Mouse (Mus musculus) small intestine, adult 2 months (tissue): ENCODE data around the gene Cttn.

Experiments used
- CTCF ChIP-seq: fragments of 200-500 bp; IDR thresholded peaks from 2 replicates; pipeline ENCODE4 v1.5.1; 2012; ENCODE audit warnings: low read depth, mild to moderate bottlenecking, control low read depth, inconsistent platforms, low read length, moderate library complexity, mixed read lengths; ENCODE audit not compliant: insufficient replicate concordance, insufficient read length; ENCODE audit errors: extremely low read depth
- POLR2A ChIP-seq: fragments of 200-500 bp; IDR thresholded peaks from 2 replicates; pipeline ENCODE4 v1.6.1; 2012; ENCODE audit warnings: low read depth, mild to moderate bottlenecking, control low read depth, inconsistent platforms, low read length, moderate library complexity

- no peak for TF ChIP-seq POLR2A
- TF ChIP-seq CTCF: peak; percentile 59; the same call in 1 of the 2 replicates
These were observed 55.0 kb downstream of the Cttn start for GRCm38 (mm10) chr7:144415795-144416194.
